Mouse (Mus musculus) megakaryocyte, embryonic 14.5 days (primary cell): ENCODE results near the gene Rfx1. TPM values are rescaled to one million over a fixed set of nuclear protein-coding genes. Genes with fewer than 3 reads are reported as not detected.

ENCODE experiments used
- H3K27me3 ChIP-seq: replicated peaks from 2 replicates; pipeline ENCODE3; 2012; ENCODE audit warnings: inconsistent platforms
- H3K36me3 ChIP-seq: replicated peaks from 2 replicates; pipeline ENCODE3; 2012; ENCODE audit warnings: low read length, inconsistent platforms, mixed read lengths
- H3K4me1 ChIP-seq: 2 replicates; pipeline ENCODE4 v1.6.1; 2012; ENCODE audit warnings: inconsistent platforms
- H3K4me3 ChIP-seq: replicated peaks from 2 replicates; pipeline ENCODE3; 2012; ENCODE audit warnings: moderate library complexity, mild to moderate bottlenecking, inconsistent platforms
- H3K9me3 ChIP-seq: 2 replicates; pipeline ENCODE4 v1.6.1; 2012; ENCODE audit warnings: inconsistent platforms
- FLI1 ChIP-seq: IDR thresholded peaks from 2 replicates; pipeline ENCODE4 v1.6.1; 2012; ENCODE audit warnings: low read length, inconsistent platforms, mixed read lengths
- GATA1 ChIP-seq: IDR thresholded peaks from 3 replicates; pipeline ENCODE4 v1.6.1; 2012; ENCODE audit warnings: mixed read lengths, low read length, inconsistent platforms, borderline replicate concordance
- polyA plus RNA-seq: library from polyadenylated mRNA; stranded (reverse); fragments of >175 nt; gene quantifications from 2 replicates; pipeline ENCODE4 v1.2.3, GENCODE M21; 2012; ENCODE audit warnings: low replicate concordance; ENCODE audit not compliant: insufficient read depth

The Rfx1 gene
- polyA plus RNA-seq, 1 experiment: 36.0 TPM

GRCm38 (mm10) chr8:84038015-84038414 lies 28.6 kb upstream of the Rfx1 start:
- H3K36me3 ChIP-seq: peaks cover 67% of the 10 kb centered on the region
- peaks cover 3% of the 10 kb centered on the region for H3K27me3 ChIP-seq
- peaks cover 28% of the 10 kb centered on the region for H3K4me1 ChIP-seq
- TF ChIP-seq FLI1 (no peak), GATA1 (no peak)
- H3K4me3 ChIP-seq: no peak overlapping the region
- no peaks in the 10 kb centered on the region for H3K9me3 ChIP-seq

GRCm38 (mm10) chr8:84039050-84039449 lies 27.6 kb upstream of the Rfx1 start:
- Histone ChIP-seq H3K4me3 (no peak overlapping the region), H3K4me1 (peaks cover 36% of the 10 kb centered on the region), H3K27me3 (peaks cover 7% of the 10 kb centered on the region), H3K9me3 (no peaks in the 10 kb centered on the region), H3K36me3 (peaks cover 57% of the 10 kb centered on the region)
- no peak for TF ChIP-seq FLI1
- TF ChIP-seq GATA1: no peak

DNA sequence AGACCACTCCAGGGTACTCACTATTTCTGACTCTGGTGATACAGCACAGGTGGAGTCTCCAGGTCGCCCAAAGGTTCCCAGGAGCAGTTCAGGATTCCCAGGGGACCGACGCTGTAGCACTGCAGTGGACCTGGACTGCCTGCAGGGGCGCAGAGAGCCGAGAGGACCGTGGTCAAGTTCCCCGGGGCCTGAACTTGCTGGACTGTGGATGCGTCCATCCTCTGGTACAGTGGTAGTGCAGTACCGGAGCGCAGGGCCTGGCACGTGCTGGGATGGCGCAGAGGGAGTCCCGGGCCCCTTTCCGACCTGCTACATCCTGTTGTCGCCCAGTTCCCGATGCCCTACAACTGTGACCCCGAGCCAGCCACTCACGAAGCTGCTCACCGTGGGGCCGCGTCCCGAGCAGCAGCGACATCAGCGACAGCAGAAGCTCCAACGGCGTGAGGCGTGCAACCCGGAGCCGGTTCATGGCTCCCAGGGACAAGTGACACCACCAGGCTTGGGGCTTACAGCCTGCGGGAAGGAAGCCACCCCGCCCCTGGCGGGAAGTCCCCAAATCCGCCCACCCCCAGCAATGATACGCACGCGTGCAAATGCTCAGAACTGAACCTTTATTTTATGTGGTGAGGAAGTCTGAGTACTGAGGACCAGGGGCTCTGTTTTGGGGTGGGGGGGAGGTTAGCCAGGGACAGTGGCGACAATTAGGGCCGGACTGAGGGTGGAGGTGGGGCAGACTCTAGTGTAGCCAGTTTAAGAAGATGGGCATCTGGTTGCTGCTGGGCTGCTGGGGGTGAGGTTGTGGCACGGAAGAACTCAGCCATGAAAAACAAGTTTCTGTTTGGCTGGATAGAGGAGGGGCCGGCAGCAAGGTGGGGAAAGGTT lies 24.3 kb upstream of the Rfx1 start, which contains the start of gene Il27ra:
Gene Il27ra (minus strand): TSS at position 524 of the 882 bp plus-strand sequence.
- H3K4me1 ChIP-seq: peaks cover 43% of the 10 kb centered on the region
- H3K4me3 ChIP-seq: peak within 1 kb of the TSS; percentile 98
- peaks cover 30% of the 10 kb centered on the region for H3K36me3 ChIP-seq
- H3K27me3 ChIP-seq: peaks cover 18% of the 10 kb centered on the region
- TF ChIP-seq FLI1 (no peak), GATA1 (no peak)
- H3K9me3 ChIP-seq: peaks cover 4% of the 10 kb centered on the region; the same call in 1 of the 2 replicates

DNA sequence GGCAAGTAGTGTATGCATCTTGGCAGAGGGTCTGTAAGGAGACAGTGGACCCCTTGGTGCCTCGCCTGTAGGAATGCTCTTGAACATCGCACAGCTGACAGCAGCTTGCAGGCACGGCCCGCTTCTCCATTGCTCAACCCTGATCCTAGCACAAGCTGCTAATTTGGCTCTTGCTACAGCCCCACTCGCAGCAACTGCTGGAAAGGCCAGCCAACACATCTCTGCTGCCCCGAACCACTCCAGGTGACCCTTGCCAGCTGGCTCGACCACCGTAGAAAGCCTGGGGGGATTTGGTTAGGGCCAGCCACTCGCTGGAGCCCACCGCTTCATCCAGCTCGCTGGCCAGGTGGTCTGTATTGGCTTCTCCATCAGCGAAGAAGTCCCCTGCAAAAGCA lies 23.7 kb upstream of the Rfx1 start:
- H3K4me3 ChIP-seq: peak overlapping the region; percentile 98
- TF ChIP-seq GATA1: no peak
- no peak for TF ChIP-seq FLI1
- peaks cover 4% of the 10 kb centered on the region; the same call in 1 of the 2 replicates for H3K9me3 ChIP-seq
- peaks cover 21% of the 10 kb centered on the region for H3K27me3 ChIP-seq
- H3K4me1 ChIP-seq: peaks cover 43% of the 10 kb centered on the region
- peaks cover 27% of the 10 kb centered on the region for H3K36me3 ChIP-seq

DNA sequence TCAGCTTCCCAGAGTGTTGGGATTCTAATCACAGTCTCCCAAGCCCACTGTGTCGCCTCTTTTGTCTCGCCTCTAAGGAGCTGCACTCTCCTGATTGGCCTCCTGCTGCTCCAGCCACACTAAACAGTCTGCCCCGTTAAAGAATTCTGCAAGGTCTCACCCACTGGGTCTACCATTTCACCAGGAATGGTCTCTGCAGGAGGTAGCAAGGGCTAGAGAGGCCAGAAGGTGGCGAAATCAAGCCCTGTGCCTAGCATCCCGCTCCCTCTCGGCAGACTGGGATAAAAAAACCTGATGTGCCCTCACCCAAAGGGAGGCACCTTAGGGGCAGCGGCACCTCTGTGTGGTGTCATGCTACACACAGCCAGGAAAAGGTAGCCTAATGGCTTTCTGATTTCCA lies 22.5 kb upstream of the Rfx1 start:
- no peak for TF ChIP-seq FLI1
- no peak for TF ChIP-seq GATA1
- Histone ChIP-seq H3K36me3 (peaks cover 16% of the 10 kb centered on the region), H3K4me1 (peaks cover 42% of the 10 kb centered on the region), H3K4me3 (no peak overlapping the region), H3K27me3 (peaks cover 27% of the 10 kb centered on the region), H3K9me3 (peaks cover 4% of the 10 kb centered on the region; the same call in 1 of the 2 replicates)

DNA sequence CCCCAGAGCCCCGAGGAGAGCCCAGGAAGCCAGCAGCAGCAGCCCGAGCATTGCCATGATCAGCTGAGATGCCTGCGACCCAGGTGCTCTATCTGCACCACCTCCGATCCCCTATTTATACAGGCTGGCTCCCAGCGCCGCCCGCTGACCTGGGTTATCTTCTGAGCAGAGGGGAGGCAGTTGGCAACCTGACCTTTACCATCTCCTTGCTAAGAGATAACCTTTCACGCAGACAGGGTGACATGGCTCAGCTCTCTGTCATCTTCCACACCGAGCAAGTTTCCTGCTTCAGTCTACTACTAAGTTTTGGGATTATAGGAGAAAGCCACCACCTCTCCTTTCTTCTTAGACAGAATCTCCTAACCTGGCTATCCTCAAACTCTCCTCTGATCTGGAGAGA lies 21.7 kb upstream of the Rfx1 start, which contains the start of gene Rln3:
Gene Rln3 (minus strand): TSS at position 101 of the 400 bp plus-strand sequence.
- no peak for TF ChIP-seq FLI1
- TF ChIP-seq GATA1: no peak
- Histone ChIP-seq H3K36me3 (peaks cover 11% of the 10 kb centered on the region), H3K9me3 (peaks cover 4% of the 10 kb centered on the region; the same call in 1 of the 2 replicates), H3K4me3 (no peak within 1 kb of the TSS), H3K4me1 (peaks cover 40% of the 10 kb centered on the region), H3K27me3 (peaks cover 32% of the 10 kb centered on the region)

- no peak overlapping the region for H3K4me3 ChIP-seq
- peaks cover 4% of the 10 kb centered on the region; the same call in 1 of the 2 replicates for H3K9me3 ChIP-seq
- no peaks in the 10 kb centered on the region for H3K36me3 ChIP-seq
- H3K4me1 ChIP-seq: peaks cover 33% of the 10 kb centered on the region
- H3K27me3 ChIP-seq: peaks cover 44% of the 10 kb centered on the region
- TF ChIP-seq FLI1 (no peak), GATA1 (no peak)
Measured at GRCm38 (mm10) chr8:84046505-84046904, 20.1 kb upstream of the Rfx1 start.

DNA sequence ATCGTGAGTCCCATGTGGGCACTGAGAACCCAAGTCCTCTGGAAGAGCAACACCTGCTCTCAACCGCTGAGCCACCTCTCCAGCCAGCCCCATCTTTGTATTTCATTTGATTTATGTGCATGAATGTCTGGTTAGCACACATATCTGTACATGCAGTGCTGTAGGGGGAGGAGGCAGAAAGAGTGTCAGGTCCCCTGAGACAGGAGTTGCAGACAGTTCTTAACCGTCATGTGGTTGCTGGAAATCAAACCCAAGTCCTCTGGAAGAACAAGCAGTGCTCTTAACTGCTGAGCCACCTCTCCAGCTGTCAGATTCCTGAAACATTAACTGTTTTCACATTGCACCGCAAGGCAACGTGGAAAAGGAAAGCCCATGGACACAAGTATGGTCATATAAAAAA lies 18.5 kb upstream of the Rfx1 start:
- TF ChIP-seq GATA1 (no peak), FLI1 (no peak)
- H3K9me3 ChIP-seq: peaks cover 4% of the 10 kb centered on the region; the same call in 1 of the 2 replicates
- peaks cover 44% of the 10 kb centered on the region for H3K27me3 ChIP-seq
- no peaks in the 10 kb centered on the region for H3K36me3 ChIP-seq
- no peak overlapping the region for H3K4me3 ChIP-seq
- H3K4me1 ChIP-seq: peaks cover 20% of the 10 kb centered on the region

GRCm38 (mm10) chr8:84052746-84053145 lies 13.9 kb upstream of the Rfx1 start:
- no peak overlapping the region for H3K4me3 ChIP-seq
- H3K27me3 ChIP-seq: peaks cover 27% of the 10 kb centered on the region
- H3K9me3 ChIP-seq: no peaks in the 10 kb centered on the region; the same call in 1 of the 2 replicates
- peaks cover 13% of the 10 kb centered on the region for H3K4me1 ChIP-seq
- H3K36me3 ChIP-seq: no peaks in the 10 kb centered on the region
- TF ChIP-seq FLI1 (no peak), GATA1 (no peak)

DNA sequence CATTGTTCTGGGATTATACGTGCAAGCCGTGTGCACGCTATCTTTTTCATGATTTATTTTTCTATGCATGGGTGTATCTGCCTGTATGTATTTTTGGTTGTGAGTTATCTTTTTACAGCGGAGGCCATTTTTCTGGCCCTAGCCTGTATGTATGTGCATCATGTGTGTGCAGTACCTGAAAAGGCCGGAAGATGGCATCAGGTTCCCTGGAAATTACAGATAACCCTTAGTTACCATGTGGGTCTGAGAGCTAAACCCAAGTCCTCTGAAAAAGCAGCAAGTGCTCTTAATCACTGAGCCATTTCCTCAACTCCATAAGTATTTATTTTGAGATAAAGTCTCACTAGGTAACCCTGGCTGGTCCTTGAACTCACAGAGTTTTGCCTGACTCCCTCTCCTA lies 13.4 kb upstream of the Rfx1 start:
- TF ChIP-seq GATA1 (no peak), FLI1 (no peak)
- Histone ChIP-seq H3K4me1 (peaks cover 13% of the 10 kb centered on the region), H3K4me3 (no peak overlapping the region), H3K9me3 (no peaks in the 10 kb centered on the region; the same call in 1 of the 2 replicates), H3K36me3 (no peaks in the 10 kb centered on the region), H3K27me3 (peaks cover 24% of the 10 kb centered on the region)
